Mouse (Mus musculus): ENCODE measurements around the gene Nat8.

DNA sequence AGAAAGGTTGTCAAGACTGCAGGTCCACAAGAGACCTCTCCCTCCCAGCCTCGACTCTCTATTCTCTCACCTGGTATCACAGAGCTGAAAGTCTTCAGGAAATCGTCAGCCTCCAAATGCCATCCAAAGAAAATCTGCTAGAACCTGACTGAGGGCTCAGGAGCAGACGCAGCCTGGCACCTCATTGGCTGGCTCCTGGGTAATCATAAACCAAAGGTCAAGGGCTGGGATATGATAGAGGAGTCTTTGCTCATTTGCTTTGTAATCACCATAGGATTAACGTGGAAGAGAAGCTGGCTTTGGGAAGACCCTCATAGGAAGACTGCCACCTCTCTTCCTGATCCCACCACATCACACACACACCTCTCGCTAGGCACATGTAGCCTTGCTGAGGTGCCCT lies 11.0 kb downstream of the Nat8 start, which contains the start of the genes Nat8f6 and Nat8f5:
- TF ChIP-seq POLR2A (IDR thresholded peaks at IDR 0.05; ENCODE audit: low read depth, low read length) (no peak), CTCF (IDR thresholded peaks at IDR 0.05; ENCODE audit: extremely low read depth, insufficient read length, insufficient replicate concordance, low read depth, low read length) (no peak)

Data from small intestine, adult 2 months (tissue).